8 mouse cellular contexts compared by ENCODE assay signal in genomic region chr19:42380321-42380980, GRCm38 (mm10). TPM values are rescaled to one million over a fixed set of nuclear protein-coding genes. Genes with fewer than 3 reads are reported as not detected.
DNase-seq lines count a peak whose midpoint lies in the region; ATAC-seq lines count a peak whose summit lies in the region.

No protein-coding gene starts in this region.

- no peak overlapping the region for H3K27ac ChIP-seq in kidney, embryonic 15.5 days
- no peak overlapping the region for H3K27ac ChIP-seq in embryonic facial prominence, embryonic 12.5 days
- H3K27ac ChIP-seq in hindbrain, embryonic 15.5 days (replicated peaks) = peak overlapping the region; percentile 69

- no peaks in the 10 kb centered on the region for H3K36me3 ChIP-seq in kidney, embryonic 15.5 days
- H3K36me3 ChIP-seq in embryonic facial prominence, embryonic 12.5 days = no peaks in the 10 kb centered on the region
- H3K36me3 ChIP-seq in hindbrain, embryonic 15.5 days = no peaks in the 10 kb centered on the region

- no peak overlapping the region for H3K9ac ChIP-seq in kidney, embryonic 15.5 days
- no peak overlapping the region for H3K9ac ChIP-seq in embryonic facial prominence, embryonic 12.5 days
- H3K9ac ChIP-seq in hindbrain, embryonic 15.5 days = peak overlapping the region; percentile 33

- ATAC-seq in kidney, embryonic 15.5 days (replicated peaks; ENCODE audit: low FRiP score) = no peak
- ATAC-seq in embryonic facial prominence, embryonic 12.5 days (ENCODE audit: insufficient number of reproducible peaks, insufficient read depth, low FRiP score, low TSS enrichment) = no peak
- peak; percentile 52 for ATAC-seq in hindbrain, embryonic 15.5 days (ENCODE audit: low FRiP score, low read depth)

- peak overlapping the region; percentile 53 for H3K4me2 ChIP-seq in kidney, embryonic 15.5 days
- peak overlapping the region; percentile 54 for H3K4me2 ChIP-seq in embryonic facial prominence, embryonic 12.5 days (replicated peaks)
- H3K4me2 ChIP-seq in hindbrain, embryonic 15.5 days = peak overlapping the region; percentile 46

- peaks cover 11% of the 10 kb centered on the region; the same call in 1 of the 2 replicates for H3K4me1 ChIP-seq in kidney, embryonic 15.5 days
- peaks cover 6% of the 10 kb centered on the region; the same call in 1 of the 2 replicates for H3K4me1 ChIP-seq in embryonic facial prominence, embryonic 12.5 days
- H3K4me1 ChIP-seq in hindbrain, embryonic 15.5 days (replicated peaks) = peaks cover 31% of the 10 kb centered on the region

- 2% methylated on average over 26 of the region's 26 CpGs for WGBS in kidney, embryonic 15.5 days
- WGBS in embryonic facial prominence, embryonic 12.5 days = 2% methylated on average over 25 of the region's 26 CpGs
- WGBS in hindbrain, embryonic 15.5 days = 2% methylated on average over 26 of the region's 26 CpGs

- no peak for DNase-seq in kidney, postnatal 25 days
- DNase-seq in neural tube, embryonic 10.5 days (ENCODE audit: extremely low spot score, low spot score) = peak; percentile 57
- DNase-seq in thymus, postnatal 36 days = no peak
- no peak for DNase-seq in spleen, postnatal 10 days (ENCODE audit: low spot score in 2 of 2)
- DNase-seq in yolk sac, embryonic 10.5 days (ENCODE audit: low spot score) = no peak

- peak overlapping the region; percentile 23 for H3K4me3 ChIP-seq in kidney, embryonic 15.5 days (replicated peaks)
- H3K4me3 ChIP-seq in embryonic facial prominence, embryonic 12.5 days = peak overlapping the region; percentile 29
- peak overlapping the region; percentile 20 for H3K4me3 ChIP-seq in hindbrain, embryonic 15.5 days

- peaks cover 57% of the 10 kb centered on the region for H3K27me3 ChIP-seq in kidney, embryonic 15.5 days
- H3K27me3 ChIP-seq in embryonic facial prominence, embryonic 12.5 days = peaks cover 58% of the 10 kb centered on the region
- no peaks in the 10 kb centered on the region for H3K27me3 ChIP-seq in hindbrain, embryonic 15.5 days

- no peaks in the 10 kb centered on the region for H3K9me3 ChIP-seq in kidney, embryonic 15.5 days (replicated peaks)
- no peaks in the 10 kb centered on the region for H3K9me3 ChIP-seq in embryonic facial prominence, embryonic 12.5 days
- no peaks in the 10 kb centered on the region for H3K9me3 ChIP-seq in hindbrain, embryonic 15.5 days

RNA-seq across cellular contexts. Expression of gene Crtac1, which starts 51.1 kb away (rescaled TPM):
- polyA plus RNA-seq in kidney, embryonic 15.5 days (2015; fragmentation: Nextera tagmentation; extraction: Ambion mirVana) = 5.8 and 7.0 TPM in 2 replicates
- 5.2 and 6.5 TPM in 2 replicates for polyA plus RNA-seq in embryonic facial prominence, embryonic 12.5 days (2016; fragmentation: Nextera tagmentation; extraction: Ambion mirVana)
- polyA plus RNA-seq in hindbrain, embryonic 15.5 days (2015; fragmentation: Nextera tagmentation; extraction: Ambion mirVana) = 38.3 and 39.7 TPM in 2 replicates
